Mouse (Mus musculus) heart, adult 2 months (tissue): ENCODE measurements around the gene 1700056E22Rik. TPM values are rescaled to one million over a fixed set of nuclear protein-coding genes. Genes with fewer than 3 reads are reported as not detected.
A peak's percentile ranks its signal among the peaks of the same experiment; 100 is the strongest.

ENCODE experiments used
- DNase-seq, 2 experiments: peaks; one replicate each; pipeline ENCODE4 v3.0.0; 2021
- H3K27ac ChIP-seq: fragments of 200-600 bp; 2 replicates; pipeline ENCODE4 v1.8.1; 2022
- H3K27me3 ChIP-seq: fragments of 200-500 bp; 2 replicates; pipeline ENCODE4 v1.6.1; 2012; ENCODE audit warnings: mild to moderate bottlenecking, low read length, inconsistent platforms, mixed read lengths; ENCODE audit not compliant: control insufficient read depth, insufficient read depth
- H3K36me3 ChIP-seq: fragments of 200-500 bp; 2 replicates; pipeline ENCODE4 v1.6.1; 2012; ENCODE audit warnings: low read length, inconsistent platforms; ENCODE audit not compliant: control insufficient read depth, insufficient read depth
- H3K4me1 ChIP-seq: fragments of 200-500 bp; 2 replicates; pipeline ENCODE4 v1.6.1; 2011; ENCODE audit warnings: low read length; ENCODE audit not compliant: control insufficient read depth, insufficient read depth
- H3K4me3 ChIP-seq: fragments of 200-600 bp; 2 replicates; pipeline ENCODE4 v1.8.1; 2022
- H3K79me2 ChIP-seq: fragments of 200-500 bp; replicated peaks from 2 replicates; pipeline ENCODE4 v1.6.1; 2012; ENCODE audit warnings: mild to moderate bottlenecking, inconsistent platforms, low read length, moderate library complexity, mixed read lengths; ENCODE audit not compliant: control insufficient read depth, insufficient read depth
- H3K9ac ChIP-seq: fragments of 200-500 bp; 2 replicates; pipeline ENCODE4 v1.6.1; 2012; ENCODE audit warnings: low read depth, mild to moderate bottlenecking, control low read depth, inconsistent platforms, low read length, mixed read lengths
- CTCF ChIP-seq: fragments of 200-600 bp; IDR thresholded peaks from 2 replicates; pipeline ENCODE4 v1.8.1; 2022; ENCODE audit warnings: antibody characterized with exemption, mild to moderate bottlenecking, moderate library complexity
- EP300 ChIP-seq: fragments of 200-500 bp; IDR thresholded peaks from 2 replicates; pipeline ENCODE4 v1.6.1; 2011; ENCODE audit warnings: low read depth, low read length, control low read depth; ENCODE audit not compliant: insufficient read depth
- POLR2A ChIP-seq: fragments of 200-500 bp; IDR thresholded peaks from 2 replicates; pipeline ENCODE4 v1.6.1; 2011; ENCODE audit warnings: mild to moderate bottlenecking, low read depth, low read length, control low read depth; ENCODE audit not compliant: insufficient read depth
- WGBS: fragments of 180-500 bp; shearing (Covaris S2); methylation state at CpG from one replicate; pipeline ENCODE4 v1.1.7; 2018; 5-methylcytosine and 5-hydroxymethylcytosine counted together
- intact Hi-C: fragments of 180-260 bp; cut with DNase I; formaldehyde crosslinking; loops from one replicate; pipeline ENCODE4 v1.15.1; 2025
- polyA plus RNA-seq: library from polyadenylated mRNA; depleted of rRNA; stranded (reverse); fragments of >200 nt; gene quantifications from 2 replicates; pipeline ENCODE4 v1.2.3, GENCODE M21; 2012
- total RNA-seq, 2 experiments: library from RNA; stranded (reverse); gene quantifications; 2 replicates each; pipeline ENCODE4 v1.2.3; 2021

The 1700056E22Rik gene
- total and polyA plus RNA-seq, 3 experiments, result 0.25 to 1.5 (median 0.84) TPM

GRCm38 (mm10) chr1:184047818-184048217, 13.7 kb upstream of the 1700056E22Rik start:
- H3K27me3 ChIP-seq, result no peaks in the 10 kb centered on the region
- H3K4me1 ChIP-seq, result peaks cover 9% of the 10 kb centered on the region; the same call in 1 of the 2 replicates
- intact Hi-C loops, result no loop called here
- H3K9ac ChIP-seq, result no peak overlapping the region
- H3K79me2 ChIP-seq, result no peaks in the 10 kb centered on the region
- peaks cover 6% of the 10 kb centered on the region for H3K36me3 ChIP-seq
- H3K27ac ChIP-seq, result no peak overlapping the region
- DNase-seq, result no peak
- H3K4me3 ChIP-seq, result no peak overlapping the region
- TF ChIP-seq POLR2A, result no peak
- TF ChIP-seq CTCF, result no peak
- no peak for TF ChIP-seq EP300
- WGBS, result 61% methylated on average over 9 of the region's 9 CpGs

GRCm38 (mm10) chr1:184046070-184046677, 12.1 kb upstream of the 1700056E22Rik start:
- no peak overlapping the region for H3K9ac ChIP-seq
- no peaks in the 10 kb centered on the region for H3K27me3 ChIP-seq
- peaks cover 13% of the 10 kb centered on the region; the same call in 1 of the 2 replicates for H3K4me1 ChIP-seq
- H3K79me2 ChIP-seq, result no peaks in the 10 kb centered on the region
- DNase-seq, result no peak
- 88% methylated on average over 6 of the region's 6 CpGs for WGBS
- peaks cover 6% of the 10 kb centered on the region for H3K36me3 ChIP-seq
- intact Hi-C loops, result no loop called here
- no peak overlapping the region for H3K27ac ChIP-seq
- TF ChIP-seq CTCF, result no peak
- no peak for TF ChIP-seq EP300
- TF ChIP-seq POLR2A, result no peak
- H3K4me3 ChIP-seq, result no peak overlapping the region

- Histone ChIP-seq H3K4me1 (peaks cover 15% of the 10 kb centered on the region), H3K36me3 (peaks cover 9% of the 10 kb centered on the region), H3K27me3 (no peaks in the 10 kb centered on the region), H3K9ac (no peak overlapping the region), H3K27ac (no peak overlapping the region; the same call in 1 of the 2 replicates), H3K4me3 (no peak overlapping the region), H3K79me2 (peaks cover 1% of the 10 kb centered on the region; the same call in 1 of the 2 replicates)
- TF ChIP-seq EP300 (no peak), POLR2A (no peak), CTCF (no peak)
- WGBS, result 87% methylated on average over 6 of the region's 6 CpGs
- intact Hi-C loops, result no loop called here
- DNase-seq, result no peak
Observed at GRCm38 (mm10) chr1:184043391-184043790, 9.3 kb upstream of the 1700056E22Rik start.

GRCm38 (mm10) chr1:184042745-184043144, 8.6 kb upstream of the 1700056E22Rik start:
- Histone ChIP-seq H3K27ac (peak overlapping the region; percentile 86), H3K4me3 (no peak overlapping the region)

GRCm38 (mm10) chr1:184041778-184042573, 7.9 kb upstream of the 1700056E22Rik start:
- peaks cover 9% of the 10 kb centered on the region for H3K36me3 ChIP-seq
- H3K4me3 ChIP-seq, result peak overlapping the region; percentile 27; the same call in 1 of the 2 replicates
- intact Hi-C loops, result no loop called here
- peaks cover 1% of the 10 kb centered on the region; the same call in 1 of the 2 replicates for H3K79me2 ChIP-seq
- DNase-seq, result peak; percentile 63 to 77
- peak overlapping the region; percentile 54 for H3K9ac ChIP-seq
- peak overlapping the region; percentile 86 for H3K27ac ChIP-seq
- no peaks in the 10 kb centered on the region for H3K27me3 ChIP-seq
- 39% methylated on average over 9 of the region's 9 CpGs for WGBS
- peaks cover 12% of the 10 kb centered on the region for H3K4me1 ChIP-seq
- TF ChIP-seq CTCF (no peak), EP300 (peak; percentile 67; the same call in 1 of the 2 replicates), POLR2A (peak; percentile 53; the same call in 1 of the 2 replicates)

More at GRCm38 (mm10) chr1:184042745-184043144, 8.6 kb upstream of the 1700056E22Rik start:
- Histone ChIP-seq H3K27me3 (no peaks in the 10 kb centered on the region), H3K36me3 (peaks cover 9% of the 10 kb centered on the region), H3K79me2 (peaks cover 1% of the 10 kb centered on the region; the same call in 1 of the 2 replicates), H3K4me1 (peaks cover 13% of the 10 kb centered on the region), H3K9ac (peak overlapping the region; percentile 54; the same call in 1 of the 2 replicates)
- TF ChIP-seq CTCF (no peak), EP300 (no peak), POLR2A (no peak)
- 56% methylated on average over 9 of the region's 9 CpGs for WGBS
- intact Hi-C loops, result no loop called here
- no peak for DNase-seq
